Mouse (Mus musculus): ENCODE measurements around the gene Rbm15b. TPM values are rescaled to one million over a fixed set of nuclear protein-coding genes. Genes with fewer than 3 reads are reported as not detected.

Gene Rbm15b
- 1.7 TPM for polyA plus RNA-seq (2017; shearing (Covaris generic))

GRCm38 (mm10) chr9:106886828-106887702 is at the start of gene Rbm15b:
Gene Rbm15b, minus strand, starts transcription at chr9:106887428.

DNA sequence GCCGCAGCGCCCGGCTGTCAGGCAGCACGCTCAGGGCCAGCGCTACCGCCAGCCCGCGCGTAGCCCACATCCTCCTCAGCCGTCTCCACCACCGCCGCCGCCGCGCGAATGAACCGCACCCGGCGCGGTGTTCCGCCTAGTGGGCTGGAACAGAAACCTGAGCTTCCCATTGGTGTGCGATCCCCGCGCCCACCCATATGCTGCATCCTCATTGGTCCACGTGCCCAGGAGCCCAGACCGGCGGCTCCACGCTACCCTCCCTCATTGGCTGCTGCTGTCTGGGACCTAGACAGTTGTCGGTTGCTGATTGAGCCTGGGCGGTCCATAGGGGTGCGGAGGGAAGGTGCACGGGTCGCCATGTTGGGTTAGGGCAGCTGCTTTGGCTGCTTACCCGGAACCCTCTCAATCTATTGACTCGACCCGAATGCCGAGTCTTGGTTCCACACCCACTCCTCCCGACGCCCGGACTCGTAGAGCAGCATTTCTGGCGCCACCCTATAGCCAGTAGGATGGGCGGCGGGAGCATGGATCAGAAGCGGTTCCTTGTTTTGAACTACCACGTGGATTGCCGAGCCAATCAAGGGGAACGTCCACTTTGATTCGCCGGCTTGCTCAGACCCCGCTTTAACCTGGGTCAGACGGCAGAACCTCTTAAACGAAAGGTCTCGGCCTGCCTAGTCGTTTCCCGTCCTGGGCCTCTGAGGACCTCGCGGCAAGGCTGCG is 4.8 kb upstream of the Rbm15b start, which contains the start of gene Manf:
Gene Manf, minus strand, starts transcription at position 151 of the 723 bp plus-strand sequence.

Other genes with a start within 250 kb of the Rbm15b start
- gene Grm2, start 231.3 kb downstream of the Rbm15b start, polyA plus RNA-seq (2017; shearing (Covaris generic)) = not detected
- gene Tex264, start 201.5 kb downstream of the Rbm15b start, polyA plus RNA-seq (2017; shearing (Covaris generic)) = 77.6 TPM
- 4.4 TPM for gene Rad54l2, start 98.2 kb downstream of the Rbm15b start, polyA plus RNA-seq (2017; shearing (Covaris generic))
- 52.8 TPM for gene Dcaf1, start 65.6 kb downstream of the Rbm15b start, polyA plus RNA-seq (2017; shearing (Covaris generic))
- gene Manf, start 4.6 kb upstream of the Rbm15b start, polyA plus RNA-seq (2017; shearing (Covaris generic)) = 133 TPM

Measured in inflammation-experienced regulatory T-cells, adult 16 weeks (primary cell).